Mouse (Mus musculus) midbrain, embryonic 11.5 days (tissue): ENCODE measurements at regions not wholly inside any gene's neighbourhood (a gene's known extent, or its start where the extent isn't known, plus 50 kb on each side); places are given as distances from the start of the nearest gene placed in this dataset.

Experiments used
- ATAC-seq: fragments of 200-750 bp; cut with Nextera tagmentation; 2 replicates; pipeline ENCODE4 v1.8.0; 2017; ENCODE audit warnings: moderate TSS enrichment, moderate library complexity; ENCODE audit not compliant: low FRiP score
- DNase-seq: peaks from one replicate; pipeline ENCODE4 v3.0.0; 2015; ENCODE audit warnings: low spot score; ENCODE audit errors: missing footprints
- H3K27ac ChIP-seq: fragments of 300-500 bp; sonication (generic); 2 replicates; pipeline ENCODE4 v1.5.1; 2014; ENCODE audit warnings: low read depth, low read length
- H3K27me3 ChIP-seq: fragments of 300-500 bp; sonication (generic); 2 replicates; pipeline ENCODE4 v1.6.1; 2014; ENCODE audit warnings: mild to moderate bottlenecking, low read length, moderate library complexity, mixed read lengths; ENCODE audit not compliant: control insufficient read depth, insufficient read depth
- H3K36me3 ChIP-seq: fragments of 300-500 bp; sonication (generic); 2 replicates; pipeline ENCODE4 v1.6.1; 2014; ENCODE audit warnings: mild to moderate bottlenecking, low read length, moderate library complexity, mixed read lengths; ENCODE audit not compliant: control insufficient read depth, insufficient read depth
- H3K4me1 ChIP-seq: fragments of 300-500 bp; sonication (generic); 2 replicates; pipeline ENCODE4 v1.6.1; 2014; ENCODE audit warnings: low read length; ENCODE audit not compliant: control insufficient read depth, insufficient read depth
- H3K4me2 ChIP-seq: fragments of 300-500 bp; sonication (generic); 2 replicates; pipeline ENCODE4 v1.6.1; 2014; ENCODE audit warnings: mild to moderate bottlenecking, moderate library complexity
- H3K4me3 ChIP-seq: fragments of 300-500 bp; sonication (generic); 2 replicates; pipeline ENCODE4 v1.5.1; 2014; ENCODE audit warnings: low read depth, low read length
- H3K9ac ChIP-seq: fragments of 300-500 bp; sonication (generic); 2 replicates; pipeline ENCODE4 v1.6.1; 2014; ENCODE audit warnings: low read length
- H3K9me3 ChIP-seq: fragments of 300-500 bp; sonication (generic); 2 replicates; pipeline ENCODE4 v1.6.1; 2016; ENCODE audit warnings: low read length; ENCODE audit not compliant: control insufficient read depth
- WGBS: fragments of 180-500 bp; shearing (Covaris S2); extraction: QIAGEN DNeasy Blood & Tissue Kit; methylation state at CpG from one replicate; pipeline ENCODE4 v1.1.7; 2014; 5-methylcytosine and 5-hydroxymethylcytosine counted together

DNA sequence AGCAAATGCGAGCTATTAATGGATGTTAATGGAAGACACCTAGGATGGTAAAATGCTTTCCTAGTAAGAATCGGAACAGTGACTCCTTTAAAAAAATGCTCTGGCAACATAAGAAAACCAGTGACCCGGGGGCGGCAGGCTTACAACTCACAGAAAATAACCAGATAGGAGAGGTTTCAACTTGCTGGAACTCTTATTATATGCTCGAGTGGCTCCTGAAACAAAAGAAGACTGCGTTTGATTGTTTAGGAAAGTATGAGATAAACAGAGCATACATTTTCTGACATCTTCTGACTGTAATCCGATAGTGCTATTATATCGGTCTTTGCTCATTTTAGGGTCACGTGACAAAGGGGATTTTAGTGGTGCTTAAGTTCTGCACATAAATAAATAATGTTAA is 152.8 kb upstream of the Pkn2 start:
- WGBS = 85% methylated on average over 9 of the region's 9 CpGs
- H3K9ac ChIP-seq = no peak overlapping the region

DNA sequence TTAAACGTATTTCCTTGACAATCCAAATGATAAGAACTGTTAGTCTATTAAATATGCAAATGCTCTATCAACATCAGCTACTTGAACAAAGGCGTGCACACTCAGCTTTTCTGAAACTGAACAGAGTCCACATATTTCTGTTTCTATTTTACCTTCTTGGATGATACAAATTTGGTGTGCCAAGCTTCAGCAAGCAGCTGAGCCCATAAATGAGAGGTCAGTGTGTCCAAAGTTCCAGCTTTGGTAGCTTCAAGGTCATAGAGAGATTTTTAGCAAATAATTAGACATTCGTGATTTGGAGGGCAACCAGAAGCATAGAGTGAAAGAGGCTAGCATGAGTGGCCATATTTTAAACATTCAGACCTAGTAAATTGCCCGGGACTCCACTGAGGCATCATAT is 140.7 kb upstream of the Pkn2 start:
- Histone ChIP-seq H3K4me3 (no peak overlapping the region), H3K9ac (no peak overlapping the region), H3K9me3 (no peaks in the 10 kb centered on the region), H3K4me1 (no peaks in the 10 kb centered on the region), H3K4me2 (no peak overlapping the region), H3K36me3 (no peaks in the 10 kb centered on the region), H3K27ac (no peak overlapping the region), H3K27me3 (no peaks in the 10 kb centered on the region)
- WGBS = 82% methylated on average over 4 of the region's 4 CpGs
- ATAC-seq = no peak
- DNase-seq = no peak

More for the DNA sequence above, 152.8 kb upstream of the Pkn2 start:
- Histone ChIP-seq H3K27ac (no peak overlapping the region), H3K27me3 (no peaks in the 10 kb centered on the region), H3K36me3 (no peaks in the 10 kb centered on the region), H3K4me3 (no peak overlapping the region), H3K4me2 (no peak overlapping the region), H3K4me1 (no peaks in the 10 kb centered on the region), H3K9me3 (no peaks in the 10 kb centered on the region)
- ATAC-seq (no peak), DNase-seq (no peak)

DNA sequence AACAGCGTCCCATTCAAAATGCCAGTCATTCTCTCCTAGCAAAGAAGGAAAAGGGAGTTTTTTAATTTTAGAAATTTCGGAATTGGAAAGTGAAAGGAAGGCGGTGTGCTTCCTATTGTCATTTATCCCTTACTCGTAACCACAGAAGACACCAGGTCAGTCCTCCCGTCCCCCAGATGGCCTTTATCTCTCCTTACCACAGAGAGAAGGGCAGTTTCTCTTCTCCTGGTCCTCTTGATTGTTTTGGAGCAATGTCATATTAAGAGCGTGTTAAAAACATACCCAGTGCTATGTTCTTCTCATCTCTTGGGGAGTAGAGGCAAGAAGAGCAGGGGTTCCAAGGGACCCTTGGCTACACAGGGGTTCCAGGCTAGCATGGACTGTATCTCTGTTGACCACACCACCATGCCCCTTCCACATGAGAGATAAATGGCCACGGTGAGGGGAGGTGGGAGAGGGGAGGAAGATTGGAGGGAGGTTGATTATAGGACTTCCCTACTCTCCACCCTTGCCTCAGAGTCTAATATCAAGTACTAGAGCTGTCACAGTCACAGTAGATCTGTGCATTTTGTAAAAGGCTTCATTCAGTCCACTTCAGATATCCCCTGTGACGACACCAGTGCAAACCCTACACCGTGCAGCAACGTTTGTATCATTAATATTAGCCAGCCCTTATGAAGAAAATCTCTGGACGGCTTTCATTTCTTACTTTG is 139.5 kb upstream of the Pkn2 start:
- Histone ChIP-seq H3K9me3 (no peaks in the 10 kb centered on the region), H3K27me3 (no peaks in the 10 kb centered on the region), H3K27ac (no peak overlapping the region), H3K4me1 (no peaks in the 10 kb centered on the region), H3K9ac (no peak overlapping the region), H3K36me3 (no peaks in the 10 kb centered on the region), H3K4me2 (no peak overlapping the region), H3K4me3 (no peak overlapping the region)
- no peak for DNase-seq
- WGBS = 83% methylated on average over 11 of the region's 11 CpGs
- no peak for ATAC-seq

DNA sequence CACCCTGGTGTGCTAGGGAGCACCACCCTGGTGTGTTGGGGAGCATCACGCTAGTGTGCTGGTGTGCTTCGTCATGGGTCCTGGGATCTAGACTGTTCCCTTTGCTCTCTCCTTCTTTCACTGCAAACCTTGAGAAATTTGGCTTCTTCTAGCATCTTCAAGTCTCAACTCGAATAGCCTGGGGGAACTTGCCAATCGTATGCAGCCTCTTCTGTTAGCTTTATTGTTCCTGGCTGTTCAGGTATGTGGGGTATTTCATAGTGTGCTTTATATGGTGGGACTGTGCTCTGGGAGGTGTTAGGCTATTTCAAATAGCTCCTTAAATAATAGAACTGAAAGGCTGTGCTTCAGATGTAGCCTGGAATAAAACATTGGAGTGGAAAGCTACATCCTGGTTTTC is 135.7 kb upstream of the Pkn2 start:
- Histone ChIP-seq H3K4me3 (no peak overlapping the region), H3K9ac (no peak overlapping the region), H3K4me2 (no peak overlapping the region), H3K27me3 (no peaks in the 10 kb centered on the region), H3K9me3 (no peaks in the 10 kb centered on the region), H3K4me1 (no peaks in the 10 kb centered on the region), H3K36me3 (no peaks in the 10 kb centered on the region), H3K27ac (no peak overlapping the region)
- no peak for ATAC-seq
- DNase-seq = no peak
- WGBS = 90% methylated on average over 4 of the region's 4 CpGs

DNA sequence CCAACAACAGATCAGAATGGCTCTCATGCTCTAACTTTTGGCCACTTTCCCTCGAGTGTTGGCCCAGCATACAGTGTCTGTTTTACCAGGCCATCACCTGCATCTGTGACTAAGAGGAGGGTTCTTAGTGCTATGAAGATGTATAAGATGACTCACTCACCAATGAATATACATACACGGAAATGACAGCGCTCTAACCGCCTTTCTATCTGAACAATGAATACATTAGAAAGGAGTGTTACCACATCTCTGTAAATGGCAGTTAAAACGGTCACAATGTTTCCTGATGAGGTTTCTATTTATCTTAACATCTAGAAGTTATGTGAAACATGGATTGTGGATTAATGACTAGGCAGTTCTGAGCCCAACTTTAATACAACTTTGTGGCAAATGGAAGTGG is 135.0 kb upstream of the Pkn2 start:
- no peak overlapping the region for H3K4me3 ChIP-seq
- DNase-seq (no peak), ATAC-seq (no peak)
- no peaks in the 10 kb centered on the region for H3K27me3 ChIP-seq
- 88% methylated on average over 5 of the region's 5 CpGs for WGBS
- H3K9me3 ChIP-seq = no peaks in the 10 kb centered on the region
- H3K9ac ChIP-seq = no peak overlapping the region
- H3K36me3 ChIP-seq = no peaks in the 10 kb centered on the region
- H3K27ac ChIP-seq = no peak overlapping the region
- no peak overlapping the region for H3K4me2 ChIP-seq
- H3K4me1 ChIP-seq = no peaks in the 10 kb centered on the region

DNA sequence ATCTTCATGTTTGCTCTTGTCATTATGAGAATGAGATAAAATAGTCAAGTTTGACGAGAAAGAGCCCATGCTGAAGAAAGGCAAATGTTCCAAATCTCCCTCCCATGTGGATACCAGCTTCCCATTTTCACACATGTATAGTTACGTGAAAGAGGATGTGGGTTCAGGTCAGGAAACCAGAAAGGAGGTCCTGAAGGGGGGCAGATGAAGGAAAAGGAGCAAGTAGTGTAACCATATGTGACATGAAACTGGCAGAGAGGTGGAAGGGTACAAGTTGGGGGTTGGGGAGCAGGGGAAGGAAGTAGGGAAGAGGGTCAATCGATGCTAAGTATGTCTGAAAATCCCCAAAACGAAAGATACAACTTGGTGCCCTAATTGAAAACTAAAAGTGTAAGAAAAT is 132.6 kb upstream of the Pkn2 start:
- ATAC-seq = no peak
- Histone ChIP-seq H3K4me3 (no peak overlapping the region), H3K9me3 (no peaks in the 10 kb centered on the region), H3K27ac (no peak overlapping the region), H3K36me3 (no peaks in the 10 kb centered on the region), H3K9ac (no peak overlapping the region), H3K27me3 (no peaks in the 10 kb centered on the region), H3K4me1 (no peaks in the 10 kb centered on the region), H3K4me2 (no peak overlapping the region)
- no peak for DNase-seq
- 85% methylated on average over 4 of the region's 4 CpGs for WGBS

DNA sequence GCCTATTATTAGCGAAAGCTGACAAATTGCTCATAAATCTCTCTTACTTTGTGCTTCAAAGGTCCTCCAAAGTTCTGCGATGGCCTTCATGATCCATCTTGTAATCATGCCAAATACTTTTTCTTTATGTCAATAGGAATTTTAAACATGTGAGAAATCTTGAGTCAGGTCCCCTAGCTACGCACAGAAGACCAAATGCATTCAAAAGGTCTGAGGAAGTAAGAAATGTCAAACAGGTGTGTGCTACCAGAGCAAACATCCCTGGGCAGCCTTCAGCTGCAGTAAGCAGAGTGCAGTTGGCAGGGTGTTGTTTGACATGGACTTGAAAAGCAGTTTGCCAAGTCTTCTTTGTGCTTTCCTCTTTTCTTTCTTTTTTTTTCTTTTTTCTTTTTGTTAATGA is 125.2 kb upstream of the Pkn2 start:
- Histone ChIP-seq H3K27ac (no peak overlapping the region), H3K9me3 (no peaks in the 10 kb centered on the region), H3K4me1 (no peaks in the 10 kb centered on the region), H3K9ac (no peak overlapping the region), H3K36me3 (no peaks in the 10 kb centered on the region), H3K4me2 (no peak overlapping the region), H3K27me3 (no peaks in the 10 kb centered on the region), H3K4me3 (no peak overlapping the region)
- ATAC-seq (no peak), DNase-seq (no peak)
- WGBS = 94% methylated on average over 3 of the region's 3 CpGs

DNA sequence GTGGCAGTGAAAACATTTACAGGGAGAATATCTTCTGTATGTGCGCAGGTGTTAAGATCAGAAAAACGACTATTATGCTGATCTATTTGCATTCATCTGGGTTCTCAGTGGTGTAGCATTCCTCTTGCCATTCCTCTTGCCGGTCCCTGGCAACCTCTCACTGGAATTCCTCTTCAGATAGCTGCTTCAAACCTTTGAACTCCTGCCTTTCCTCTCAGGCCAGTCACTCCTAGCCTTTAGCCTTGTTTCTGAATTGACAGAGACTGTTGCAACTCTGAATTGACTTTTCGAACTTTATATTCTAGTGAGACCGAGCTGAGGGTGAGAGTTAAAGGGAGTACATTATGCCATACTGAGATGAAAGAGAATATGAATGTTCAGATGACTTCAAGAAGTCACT is 120.1 kb upstream of the Pkn2 start:
- Histone ChIP-seq H3K27me3 (no peaks in the 10 kb centered on the region), H3K36me3 (no peaks in the 10 kb centered on the region), H3K9me3 (no peaks in the 10 kb centered on the region), H3K27ac (no peak overlapping the region), H3K4me3 (no peak overlapping the region), H3K4me2 (no peak overlapping the region), H3K4me1 (no peaks in the 10 kb centered on the region), H3K9ac (no peak overlapping the region)
- ATAC-seq = no peak
- 41% methylated on average over 5 of the region's 5 CpGs for WGBS
- no peak for DNase-seq

DNA sequence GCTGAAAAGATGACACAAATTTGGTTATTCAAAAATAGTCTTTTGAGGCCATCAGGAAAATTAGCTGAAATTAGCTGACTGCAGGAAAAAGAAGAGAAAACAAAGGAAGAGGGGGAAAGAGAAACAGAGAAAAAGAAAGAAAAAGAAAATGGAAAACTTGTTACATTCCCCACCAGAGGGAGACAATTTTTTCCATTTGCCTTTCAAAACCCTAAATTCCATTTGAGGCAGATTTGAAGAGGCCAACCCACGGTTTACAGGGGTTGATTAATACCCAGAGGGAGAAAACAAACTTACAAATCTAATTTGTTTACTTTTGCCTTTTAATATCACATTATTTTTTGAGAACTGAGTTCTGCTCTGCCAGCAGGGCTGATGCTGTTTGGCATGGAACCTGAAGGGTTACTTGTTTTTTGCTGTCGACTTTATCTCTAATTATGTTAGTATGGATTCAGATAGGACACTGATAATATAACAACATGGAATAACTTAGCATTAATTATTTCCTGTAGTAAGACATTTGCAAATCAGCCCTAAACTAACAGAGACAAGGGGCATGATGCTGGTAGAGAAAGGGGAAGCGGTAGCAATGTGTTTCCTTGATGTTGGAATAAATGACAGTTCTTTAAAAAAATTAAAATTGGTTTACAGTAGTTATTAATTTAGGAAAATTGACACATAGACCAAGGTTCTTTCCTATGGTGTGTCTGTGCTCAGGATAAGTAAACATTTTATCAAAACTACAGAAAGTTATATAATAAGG is 114.4 kb upstream of the Pkn2 start:
- no peak for ATAC-seq
- H3K9me3 ChIP-seq = no peaks in the 10 kb centered on the region
- no peaks in the 10 kb centered on the region for H3K27me3 ChIP-seq
- no peaks in the 10 kb centered on the region for H3K36me3 ChIP-seq
- DNase-seq = no peak
- H3K9ac ChIP-seq = no peak overlapping the region
- no peak overlapping the region for H3K4me2 ChIP-seq
- 67% methylated on average over 3 of the region's 3 CpGs for WGBS
- no peak overlapping the region for H3K4me3 ChIP-seq
- H3K4me1 ChIP-seq = no peaks in the 10 kb centered on the region
- no peak overlapping the region for H3K27ac ChIP-seq
